Mouse (Mus musculus): ENCODE measurements at regions not wholly inside any gene's neighbourhood (a gene's known extent, or its start where the extent isn't known, plus 50 kb on each side); places are given as distances from the start of the nearest gene placed in this dataset.

- no peak for DNase-seq
Measured at GRCm38 (mm10) chr7:37242476-37242875, 531.0 kb downstream of the Zfp536 start.

- DNase-seq = no peak
Measured at GRCm38 (mm10) chr7:37246156-37246555, 527.3 kb downstream of the Zfp536 start.

DNA sequence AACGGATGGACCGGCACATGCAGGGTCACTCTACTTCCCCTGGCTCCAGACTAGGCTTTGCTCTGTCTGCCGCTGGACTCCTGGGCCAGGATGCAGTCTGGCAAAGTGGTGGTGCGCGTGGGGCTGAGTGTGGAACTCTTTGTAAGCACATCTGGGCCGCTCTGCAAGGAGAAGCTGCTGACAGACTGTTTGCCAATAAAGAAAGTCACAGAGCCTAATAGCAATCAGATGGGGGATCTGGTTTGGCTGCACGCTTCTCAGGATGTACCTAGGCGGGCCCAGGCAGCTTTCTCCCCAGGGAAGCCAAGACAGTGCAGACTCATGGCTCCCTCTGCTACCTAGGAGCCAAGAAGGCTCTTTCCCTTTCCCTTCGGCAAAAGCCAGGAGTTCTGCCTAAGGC is 519.0 kb downstream of the Zfp536 start:
- DNase-seq = no peak

DNA sequence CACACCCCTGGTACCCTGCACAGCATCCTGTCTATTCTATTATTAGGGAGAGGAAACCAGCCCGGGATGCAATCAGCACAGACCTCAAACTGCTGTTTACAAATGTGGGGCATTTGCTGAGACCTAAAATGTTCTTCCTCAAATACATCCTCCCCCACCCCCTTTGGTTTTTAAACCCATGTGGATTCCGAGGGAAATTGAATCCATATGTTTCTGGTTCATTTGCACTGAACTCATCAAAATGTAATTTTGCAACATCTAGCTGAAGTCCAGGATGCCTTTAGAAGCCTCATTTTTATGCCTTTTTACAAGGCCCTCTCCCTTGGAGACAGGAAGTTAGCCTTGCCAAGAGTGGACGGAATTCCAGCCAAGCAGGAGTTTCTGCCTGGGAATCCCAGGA is 517.6 kb downstream of the Zfp536 start:
- no peak for DNase-seq

- peak; percentile 62 for DNase-seq
Measured at GRCm38 (mm10) chr7:37259293-37259692, 514.1 kb downstream of the Zfp536 start.

GRCm38 (mm10) chr7:37262846-37263245 is 510.6 kb downstream of the Zfp536 start:
- DNase-seq = peak; percentile 65

- no peak for DNase-seq
Measured at GRCm38 (mm10) chr7:37267404-37267803, 506.0 kb downstream of the Zfp536 start.

- no peak for DNase-seq
Measured at GRCm38 (mm10) chr7:37270841-37271240, 502.6 kb downstream of the Zfp536 start.

GRCm38 (mm10) chr7:37290018-37290417 is 483.4 kb downstream of the Zfp536 start:
- peak; percentile 50 for DNase-seq

DNA sequence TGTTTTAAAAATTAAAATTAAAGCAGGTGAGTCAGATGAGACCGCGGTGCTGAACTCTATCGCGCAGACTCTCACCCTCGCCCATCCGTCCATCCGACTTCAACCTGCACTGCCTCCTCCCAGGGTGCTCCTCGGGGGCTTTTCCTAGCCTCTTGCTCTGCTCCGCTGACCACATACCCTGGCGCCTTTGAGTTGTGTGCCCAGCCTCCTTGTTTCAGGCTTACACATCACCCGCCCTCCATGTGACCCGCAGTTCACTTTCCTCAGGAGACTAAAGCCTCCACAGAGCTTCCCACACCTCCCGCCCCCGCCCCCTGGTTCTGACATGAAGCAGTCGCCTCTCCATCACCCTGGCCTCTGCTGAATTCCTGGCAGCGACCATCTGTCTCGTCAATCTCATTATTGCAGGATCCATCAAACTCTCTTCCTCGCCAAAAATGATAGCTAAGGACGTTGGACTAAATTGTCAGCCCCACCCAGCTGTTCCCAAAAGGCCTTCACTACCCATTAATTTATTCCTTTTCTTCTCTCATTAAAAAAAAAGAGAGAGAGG is 482.9 kb downstream of the Zfp536 start:
- DNase-seq = peak; percentile 63

- DNase-seq = no peak
Measured at GRCm38 (mm10) chr7:37291726-37292125, 481.7 kb downstream of the Zfp536 start.

- DNase-seq = no peak
Measured at GRCm38 (mm10) chr7:37292554-37292953, 480.9 kb downstream of the Zfp536 start.

DNA sequence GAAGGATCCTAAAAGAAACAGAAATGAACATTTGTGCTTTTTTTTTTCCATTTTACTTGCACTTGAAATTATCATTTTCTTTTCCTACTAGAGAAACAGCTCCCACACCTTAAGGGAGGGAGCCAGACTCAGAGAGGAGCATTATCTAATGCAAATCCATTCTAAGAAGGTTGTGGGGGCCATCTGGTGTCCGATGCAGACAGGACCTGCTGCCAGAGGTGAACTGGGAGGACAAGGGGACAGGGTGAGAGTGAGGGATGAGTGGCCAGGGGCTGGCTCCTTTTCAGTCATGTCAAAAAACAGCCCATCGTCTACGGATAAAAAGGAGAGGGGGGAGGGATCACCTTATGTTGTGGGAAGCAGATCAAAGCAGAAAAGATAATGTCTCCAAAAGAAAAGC is 474.6 kb downstream of the Zfp536 start:
- peak; percentile 39 for DNase-seq

DNA sequence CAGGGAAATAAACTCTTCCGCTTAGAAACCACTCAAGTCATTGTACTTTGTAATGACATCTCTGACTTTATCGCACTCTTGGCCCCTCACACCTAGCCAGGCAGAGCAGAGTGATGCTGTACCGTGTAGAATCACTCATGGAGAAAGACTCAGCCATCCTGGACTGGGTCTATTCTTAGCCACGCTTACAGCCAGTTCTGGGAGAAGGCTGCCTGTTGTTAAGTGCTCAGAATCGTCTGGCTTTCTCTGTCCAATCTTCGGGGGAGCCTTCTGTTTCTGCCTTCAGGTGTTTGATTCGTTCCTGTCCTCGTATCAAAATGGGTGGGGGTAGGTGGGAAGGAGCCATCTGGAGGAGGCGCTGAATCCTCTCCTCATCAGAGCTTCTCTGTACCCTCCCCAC is 468.0 kb downstream of the Zfp536 start:
- DNase-seq = no peak

DNA sequence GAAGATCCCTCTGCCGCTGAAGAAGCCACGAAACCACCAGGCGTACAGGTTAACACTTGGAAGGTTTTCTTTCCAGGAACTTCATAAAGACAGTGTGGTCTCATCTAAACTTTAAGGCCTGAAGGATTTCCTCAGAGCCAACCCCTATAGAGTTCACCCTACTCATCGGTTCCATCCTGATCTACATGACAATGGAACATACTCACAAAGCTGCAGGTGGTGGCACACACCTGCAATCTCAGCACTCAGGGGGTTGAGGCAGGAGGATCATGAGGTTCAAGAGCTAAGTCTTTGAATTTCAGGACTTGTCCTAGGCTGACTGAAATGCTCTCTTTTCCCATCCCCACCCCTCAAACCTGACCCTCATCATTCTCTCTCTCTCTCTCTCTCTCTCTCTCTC is 466.2 kb downstream of the Zfp536 start:
- no peak for DNase-seq

- DNase-seq = no peak
Measured at GRCm38 (mm10) chr7:37324653-37325052, 448.8 kb downstream of the Zfp536 start.

GRCm38 (mm10) chr7:37333451-37333850 is 440.0 kb downstream of the Zfp536 start:
- no peak for DNase-seq

DNA sequence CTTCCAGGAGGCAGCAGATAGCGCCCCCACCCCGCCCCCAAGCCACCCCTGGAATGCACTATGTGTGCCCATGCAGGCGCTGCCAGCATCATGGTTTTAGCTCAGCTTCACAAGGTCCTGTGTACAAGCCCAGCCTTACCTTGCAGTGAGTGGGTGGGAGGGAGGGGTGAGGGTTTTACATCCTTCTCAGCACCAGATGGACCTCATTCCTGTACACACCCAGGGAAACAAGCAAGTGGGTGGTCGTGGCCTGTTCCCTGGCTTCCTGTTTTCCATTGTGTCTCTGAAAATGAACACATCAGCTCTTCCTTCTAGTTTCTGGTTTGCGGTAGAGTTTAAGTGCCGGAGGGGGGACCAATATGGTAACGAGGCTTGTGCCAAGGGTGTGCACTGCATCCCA is 438.2 kb downstream of the Zfp536 start:
- DNase-seq = no peak

GRCm38 (mm10) chr7:37336171-37336850 is 437.1 kb downstream of the Zfp536 start:
- DNase-seq = peak; percentile 68

DNA sequence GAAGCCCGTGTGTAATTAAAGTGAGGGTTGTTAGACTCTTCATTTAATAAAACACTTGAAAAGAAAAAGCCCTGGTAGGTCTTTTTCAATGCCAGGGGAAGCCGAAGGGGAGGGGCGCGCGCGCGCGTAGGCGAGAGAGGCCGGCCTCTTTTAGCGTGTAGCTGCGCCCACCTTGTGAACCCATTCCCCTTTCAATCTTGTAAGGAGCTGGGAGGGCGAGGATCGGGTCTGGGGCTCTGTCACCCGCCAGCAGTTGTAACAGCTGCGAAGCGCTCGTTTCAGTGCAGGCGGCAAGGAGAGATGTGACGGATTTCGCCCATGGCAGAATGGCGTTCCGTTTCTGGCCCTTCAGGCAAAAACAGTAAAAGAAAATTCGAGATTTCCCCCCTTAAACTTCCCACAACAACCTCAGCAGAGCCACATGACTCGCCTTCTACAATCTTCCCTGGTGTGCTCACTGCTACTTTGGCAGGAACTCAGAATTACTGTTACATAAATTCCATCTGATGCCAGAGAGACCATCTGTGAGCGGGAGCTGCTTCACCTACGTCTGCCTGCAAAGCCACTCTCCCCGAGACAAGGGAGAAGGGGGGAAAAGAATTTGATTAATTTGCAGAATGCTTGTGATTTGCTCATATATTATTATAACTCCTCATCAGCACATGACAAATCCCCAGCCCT is 436.4 kb downstream of the Zfp536 start:
- DNase-seq = peak; percentile 48

GRCm38 (mm10) chr7:37337616-37338015 is 435.8 kb downstream of the Zfp536 start:
- no peak for DNase-seq

GRCm38 (mm10) chr7:37338067-37338501 is 435.4 kb downstream of the Zfp536 start:
- peak; percentile 41 for DNase-seq

DNA sequence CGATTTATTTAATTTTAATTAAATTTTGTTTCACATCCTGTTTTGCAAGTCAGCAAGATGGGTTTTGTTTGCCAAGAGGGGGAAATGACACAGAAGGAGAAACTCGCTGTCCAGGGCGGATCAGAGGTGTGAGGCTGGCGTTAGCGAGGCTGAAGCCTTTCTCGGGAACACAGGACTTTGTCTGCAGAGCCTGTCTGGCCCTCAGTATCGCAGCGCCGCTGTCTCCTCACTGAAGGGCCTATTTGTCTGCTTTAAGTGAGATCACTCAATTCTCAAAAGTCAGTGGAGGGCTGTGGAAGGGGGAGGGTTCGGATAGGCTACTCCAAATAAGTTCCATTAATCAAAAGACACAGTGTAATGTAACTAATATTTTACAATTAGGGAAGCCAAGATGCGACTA is 430.8 kb downstream of the Zfp536 start:
- DNase-seq = peak; percentile 43

GRCm38 (mm10) chr7:37343021-37343593 is 430.3 kb downstream of the Zfp536 start:
- DNase-seq = peak; percentile 62
